18 mouse cellular contexts compared by ENCODE assay signal in the genomic region with DNA sequence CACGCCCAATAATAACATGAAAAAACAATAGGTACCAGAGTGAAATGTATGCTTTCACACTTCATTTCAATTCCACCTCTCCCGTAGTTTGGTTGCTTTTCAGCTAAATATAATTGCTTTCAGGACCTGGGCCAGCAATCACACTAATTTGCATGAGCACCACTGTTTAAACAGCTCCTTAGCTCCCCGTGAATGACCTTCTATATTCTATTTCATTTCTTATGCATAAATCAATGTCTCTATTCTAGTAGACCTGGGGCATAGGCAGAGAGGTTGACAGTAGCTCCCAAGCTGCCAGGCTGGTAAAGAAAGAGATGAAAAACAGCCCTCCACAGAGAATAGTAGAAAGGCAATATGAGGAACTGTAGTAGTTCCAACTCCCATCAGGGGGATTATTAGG.
"Had no signal": no experiment of that assay in that cellular context is flagged by ENCODE, and none has a peak within 500 bp of the region (broad histone marks: within the 10 kb centered on the region; RNA-seq: fewer than 3 reads in every experiment).

No protein-coding gene starts in this region.

- H3K4me3 ChIP-seq: midbrain, embryonic 10.5 days; midbrain, embryonic 12.5 days; midbrain, embryonic 15.5 days; myocyte; neural tube, embryonic 13.5 days; neural tube, embryonic 15.5 days had no signal

- ATAC-seq: midbrain, embryonic 15.5 days had no signal

- H3K9me3 ChIP-seq: midbrain, embryonic 10.5 days; midbrain, embryonic 12.5 days; midbrain, embryonic 15.5 days; neural tube, embryonic 13.5 days; neural tube, embryonic 15.5 days had no signal

- H3K9ac ChIP-seq: lung, embryonic 14.5 days; midbrain, embryonic 12.5 days; midbrain, embryonic 15.5 days; neural tube, embryonic 13.5 days; neural tube, embryonic 15.5 days had no signal

- H3K4me1 ChIP-seq: midbrain, embryonic 10.5 days; midbrain, embryonic 12.5 days; midbrain, embryonic 15.5 days; neural tube, embryonic 13.5 days; neural tube, embryonic 15.5 days had no signal

- H3K36me3 ChIP-seq: midbrain, embryonic 10.5 days; midbrain, embryonic 12.5 days; midbrain, embryonic 15.5 days; neural tube, embryonic 13.5 days; neural tube, embryonic 15.5 days had no signal

- H3K4me2 ChIP-seq: lung, embryonic 14.5 days; midbrain, embryonic 12.5 days; midbrain, embryonic 15.5 days; neural tube, embryonic 13.5 days; neural tube, embryonic 15.5 days had no signal

- H3K27me3 ChIP-seq: midbrain, embryonic 12.5 days; midbrain, embryonic 15.5 days; neural tube, embryonic 13.5 days; neural tube, embryonic 15.5 days had no signal

- DNase-seq: lung, adult 18-20 months; lung, embryonic 14.5 days; lung, postnatal 10 days; lung, postnatal 4 days; retina, postnatal 1 day; right cerebral cortex, adult 18-20 months; right cerebral cortex, postnatal 25 days; right cerebral cortex, postnatal 4 days; spleen, adult 18-20 months; thymus, adult 18-20 months; thymus, postnatal 14 days; thymus, postnatal 36 days had no signal

- H3K27ac ChIP-seq: midbrain, embryonic 10.5 days; midbrain, embryonic 12.5 days; midbrain, embryonic 15.5 days; neural tube, embryonic 13.5 days; neural tube, embryonic 15.5 days had no signal
